Comparison of ENCODE assay signal across 9 mouse cellular contexts in the genomic region with DNA sequence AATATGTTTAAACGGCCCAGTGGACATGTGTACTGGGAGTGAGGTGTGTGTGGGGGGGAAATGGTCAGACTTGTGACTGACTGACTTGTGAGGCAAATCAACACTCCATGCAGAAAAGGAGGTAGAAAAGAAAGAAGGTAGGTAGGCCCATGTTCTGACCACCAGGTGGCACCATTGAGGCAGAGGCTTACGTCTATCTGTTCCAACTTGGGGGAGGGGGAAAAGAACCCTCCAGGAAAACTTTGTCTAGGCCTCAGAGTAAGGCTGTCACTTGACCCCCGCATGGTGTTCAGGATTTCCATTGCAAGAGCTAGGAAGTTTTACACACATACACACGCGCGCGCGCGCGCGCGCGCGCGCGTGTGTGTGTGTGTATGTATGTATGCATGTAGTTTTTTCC. TPM values are rescaled to one million over a fixed set of nuclear protein-coding genes. Genes with fewer than 3 reads are reported as not detected.
A peak's percentile ranks its signal among the peaks of the same experiment; 100 is the strongest.
DNase-seq lines count a peak whose midpoint lies in the region; ATAC-seq lines count a peak whose summit lies in the region.
"Had no signal": no experiment of that assay in that cellular context is flagged by ENCODE, and none has a peak within 500 bp of the region (broad histone marks: within the 10 kb centered on the region; RNA-seq: fewer than 3 reads in every experiment).

No protein-coding gene starts in this region.

- no peaks in the 10 kb centered on the region for H3K36me3 ChIP-seq in embryonic facial prominence, embryonic 13.5 days
- H3K36me3 ChIP-seq in splenic B cell, adult 2 months (ENCODE audit: control insufficient read depth, insufficient read depth, low read length, poor library complexity, severe bottlenecking): no peaks in the 10 kb centered on the region

- no peaks in the 10 kb centered on the region for H3K27me3 ChIP-seq in embryonic facial prominence, embryonic 13.5 days
- H3K27me3 ChIP-seq in splenic B cell, adult 2 months (ENCODE audit: control insufficient read depth, insufficient read depth, low read length, poor library complexity, severe bottlenecking): no peaks in the 10 kb centered on the region

- 19% methylated on average over 16 of the region's 16 CpGs for WGBS in embryonic facial prominence, embryonic 13.5 days

- H3K9ac ChIP-seq in embryonic facial prominence, embryonic 13.5 days: peak overlapping the region; percentile 54; the same call in 1 of the 2 replicates

- no peak overlapping the region for H3K27ac ChIP-seq in embryonic facial prominence, embryonic 13.5 days

- H3K4me3 ChIP-seq in embryonic facial prominence, embryonic 13.5 days: peak overlapping the region; percentile 64

- no peak for ATAC-seq in embryonic facial prominence, embryonic 13.5 days (ENCODE audit: insufficient number of reproducible peaks, insufficient read depth, low FRiP score, low TSS enrichment, low read depth)
- ATAC-seq in monocyte, adult 5-6 weeks (replicated peaks; ENCODE audit: insufficient number of reproducible peaks, low FRiP score, low TSS enrichment, poor library complexity, severe bottlenecking): peak; percentile 61

- H3K9me3 ChIP-seq in embryonic facial prominence, embryonic 13.5 days: no peaks in the 10 kb centered on the region

- H3K4me1 ChIP-seq in embryonic facial prominence, embryonic 13.5 days: peaks cover 38% of the 10 kb centered on the region

- peak; percentile 82 to 83 for DNase-seq in B cell, adult 2 months
- DNase-seq in adrenal gland, postnatal 36 days: peak; percentile 69 to 85
- peak; percentile 57 to 61 for DNase-seq in heart, adult 9 months (ENCODE audit: low spot score in 2 of 2)
- peak; percentile 80 for DNase-seq in kidney, adult 9 months
- DNase-seq in liver: peak; percentile 79
- peak; percentile 91 for DNase-seq in splenic B cell, adult 2 months (ENCODE audit: low read depth, low spot score)

- peak overlapping the region; percentile 80 for H3K4me2 ChIP-seq in embryonic facial prominence, embryonic 13.5 days

RNA-seq across cellular contexts. Expression of a gene that starts 1.8 kb away (rescaled TPM):
- 1 to 10 TPM; 9.3 to 9.7 TPM for total RNA-seq in adrenal gland, postnatal 36 days (2021)
- polyA plus RNA-seq in embryonic facial prominence, embryonic 13.5 days (2015; fragmentation: Nextera tagmentation; extraction: Ambion mirVana): 5.3 and 7.7 TPM in 2 replicates
- total RNA-seq in monocyte, adult 5-6 weeks (2017): 17.6 to 26.8 TPM (median 25.0 TPM) in 3 replicates
- polyA plus RNA-seq: erythroblast, embryonic 14.5 days had no signal

RNA-seq across cellular contexts. Expression of a gene that starts 54.7 kb away (rescaled TPM):
- total RNA-seq in adrenal gland, postnatal 36 days (2021): not detected
- polyA plus RNA-seq in embryonic facial prominence, embryonic 13.5 days (2015; fragmentation: Nextera tagmentation; extraction: Ambion mirVana): not detected in 2 replicates
- 1.4 TPM in 1 of 3 replicates, not detected in the others for total RNA-seq in monocyte, adult 5-6 weeks (2017)
- polyA plus RNA-seq: erythroblast, embryonic 14.5 days had no signal
